Mouse (Mus musculus) kidney, embryonic 14.5 days (tissue): ENCODE data around the gene Ncan. TPM values are rescaled to one million over a fixed set of nuclear protein-coding genes. Genes with fewer than 3 reads are reported as not detected.

Experiments
- ATAC-seq: fragments of 200-750 bp; cut with Nextera tagmentation; 2 replicates; pipeline ENCODE4 v1.8.0; 2017; ENCODE audit warnings: moderate number of reproducible peaks, mild to moderate bottlenecking, moderate TSS enrichment, moderate library complexity; ENCODE audit not compliant: low FRiP score, low TSS enrichment
- H3K27ac ChIP-seq: fragments of 300-500 bp; sonication (generic); 2 replicates; pipeline ENCODE4 v1.5.1; 2014; ENCODE audit warnings: low read depth, mild to moderate bottlenecking, low read length, moderate library complexity, mixed read lengths
- H3K27me3 ChIP-seq: fragments of 300-500 bp; sonication (generic); 2 replicates; pipeline ENCODE4 v1.6.1; 2014; ENCODE audit warnings: mild to moderate bottlenecking, low read length; ENCODE audit not compliant: control insufficient read depth, insufficient read depth
- H3K36me3 ChIP-seq: fragments of 300-500 bp; sonication (generic); 2 replicates; pipeline ENCODE4 v1.6.1; 2014; ENCODE audit warnings: low read length, mixed read lengths; ENCODE audit not compliant: control insufficient read depth, insufficient read depth
- H3K4me1 ChIP-seq: fragments of 300-500 bp; sonication (generic); 2 replicates; pipeline ENCODE4 v1.6.1; 2014; ENCODE audit warnings: low read length, mixed read lengths; ENCODE audit not compliant: control insufficient read depth, insufficient read depth
- H3K4me2 ChIP-seq: fragments of 300-500 bp; sonication (generic); replicated peaks from 2 replicates; pipeline ENCODE4 v1.6.1; 2014; ENCODE audit warnings: low read depth, mild to moderate bottlenecking, low read length
- H3K4me3 ChIP-seq: fragments of 300-500 bp; sonication (generic); 2 replicates; pipeline ENCODE4 v1.5.1; 2014; ENCODE audit warnings: mild to moderate bottlenecking, low read length
- H3K9ac ChIP-seq: fragments of 300-500 bp; sonication (generic); 2 replicates; pipeline ENCODE4 v1.6.1; 2014; ENCODE audit warnings: low read depth, mild to moderate bottlenecking, low read length, moderate library complexity
- H3K9me3 ChIP-seq: fragments of 300-500 bp; sonication (generic); 2 replicates; pipeline ENCODE4 v1.6.1; 2016; ENCODE audit warnings: low read length; ENCODE audit not compliant: control insufficient read depth
- WGBS: fragments of 180-500 bp; shearing (Covaris S2); extraction: QIAGEN DNeasy Blood & Tissue Kit; methylation state at CpG from one replicate; pipeline ENCODE4 v1.1.7; 2014; 5-methylcytosine and 5-hydroxymethylcytosine counted together
- polyA plus RNA-seq: library from polyadenylated mRNA; unstranded; fragments of >200 nt; fragmentation: Nextera tagmentation; extraction: Ambion mirVana; gene quantifications from 2 replicates; pipeline ENCODE4 v1.2.1, GENCODE M21; 2014

Ncan gene
- polyA plus RNA-seq, 1 experiment from 2014 or later = 0.19 TPM

DNA sequence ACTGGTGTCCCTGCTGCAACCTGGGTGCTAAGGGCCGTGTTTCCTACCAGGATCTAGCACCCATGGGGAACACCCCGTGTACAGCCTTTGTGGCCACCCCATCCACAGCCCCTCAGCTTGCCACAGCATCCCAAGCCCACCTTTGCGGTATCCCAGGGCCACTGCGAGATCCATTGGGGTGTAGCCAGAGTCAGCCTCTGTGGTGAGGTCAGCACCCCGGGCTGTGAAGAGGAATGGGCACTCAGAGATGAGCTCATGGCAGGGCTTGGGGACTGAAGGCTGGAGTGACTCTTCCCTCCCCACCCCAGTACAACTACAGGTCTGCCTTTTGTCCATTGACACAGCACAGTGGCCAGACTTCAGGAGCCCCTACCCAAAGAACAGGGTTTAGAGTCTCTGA lies 13.4 kb upstream of the Ncan start:
- no peak for ATAC-seq
- peaks cover 37% of the 10 kb centered on the region for H3K36me3 ChIP-seq
- no peak overlapping the region for H3K4me3 ChIP-seq

DNA sequence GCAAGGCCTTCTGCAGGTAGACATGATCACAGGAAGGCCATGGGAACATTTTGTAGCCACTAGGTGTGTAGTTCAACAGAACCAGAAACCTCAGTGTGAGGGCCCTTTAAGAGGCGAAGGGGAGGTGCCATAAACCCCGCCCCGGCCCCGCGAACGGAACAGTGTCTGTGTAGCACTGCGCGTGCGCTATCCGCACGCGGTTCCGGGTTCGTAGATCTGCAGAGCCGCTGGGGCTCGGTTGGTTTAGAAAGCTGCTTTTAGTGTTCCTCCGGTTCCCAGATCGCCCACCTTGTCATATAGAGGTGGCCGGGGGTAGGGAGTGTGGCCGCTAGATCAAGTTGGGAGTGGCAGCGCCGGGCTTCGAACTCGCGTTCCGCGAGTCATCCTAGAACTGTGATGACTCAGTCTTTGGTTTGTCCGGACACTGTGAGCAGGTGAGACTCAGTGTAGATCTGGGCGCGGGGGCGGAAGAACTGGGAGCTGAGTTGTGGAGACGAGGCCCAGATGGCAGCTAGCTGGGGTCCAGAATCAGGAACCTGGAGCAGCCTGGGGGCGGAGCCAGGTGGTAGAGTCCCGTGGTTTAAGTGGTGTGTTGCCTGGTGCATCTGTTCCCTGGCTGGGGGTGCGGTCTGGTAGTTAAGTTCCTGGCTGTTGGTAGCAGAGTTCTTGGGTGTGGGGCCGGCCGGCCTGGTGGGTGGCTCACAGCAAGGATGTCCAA lies 10.7 kb upstream of the Ncan start, which contains the start of gene Nr2c2ap:
TSS of gene Nr2c2ap (plus strand) at position 168 of the 718 bp plus-strand sequence.
- peak; percentile 90 for ATAC-seq
- Histone ChIP-seq H3K4me3 (peak within 1 kb of the TSS; percentile 77), H3K9ac (peak within 1 kb of the TSS; percentile 74), H3K9me3 (no peaks in the 10 kb centered on the region), H3K27me3 (no peaks in the 10 kb centered on the region), H3K27ac (no peak within 1 kb of the TSS), H3K4me1 (0 out of 2 replicates have a peak, but pooled peaks cover 5% of the 10 kb centered on the region), H3K4me2 (peak within 1 kb of the TSS; percentile 71), H3K36me3 (peaks cover 33% of the 10 kb centered on the region)
- 1% methylated on average over 37 of the region's 37 CpGs for WGBS

More for the DNA sequence above, 13.4 kb upstream of the Ncan start:
- Histone ChIP-seq H3K4me2 (no peak overlapping the region), H3K27ac (no peak overlapping the region), H3K9ac (no peak overlapping the region), H3K4me1 (peaks cover 13% of the 10 kb centered on the region), H3K9me3 (no peaks in the 10 kb centered on the region), H3K27me3 (no peaks in the 10 kb centered on the region)
- 89% methylated on average over 5 of the region's 5 CpGs for WGBS

DNA sequence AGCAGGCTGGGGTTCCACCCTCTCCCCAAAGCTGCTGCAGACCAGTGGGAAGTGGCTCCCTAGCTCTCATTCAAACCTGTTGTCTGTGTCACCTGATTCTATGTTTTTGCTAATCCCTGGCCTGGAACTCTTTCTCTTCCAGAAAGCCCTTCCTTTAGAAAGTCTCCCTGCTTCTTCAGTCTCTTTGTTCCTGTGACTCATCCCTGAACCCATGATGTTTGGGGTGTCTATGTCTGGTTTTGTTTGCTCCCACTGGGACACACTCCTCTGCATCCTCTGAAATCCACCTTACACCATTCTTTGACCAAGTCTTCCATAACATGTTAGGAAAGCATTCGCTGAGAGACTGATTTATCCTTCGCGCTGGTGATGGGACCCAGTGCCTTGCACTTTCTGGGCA lies 9.4 kb upstream of the Ncan start:
- Histone ChIP-seq H3K4me1 (0 out of 2 replicates have a peak, but pooled peaks cover 5% of the 10 kb centered on the region), H3K27ac (no peak overlapping the region), H3K9ac (no peak overlapping the region), H3K27me3 (peaks cover under 1% of the 10 kb centered on the region; the same call in 1 of the 2 replicates), H3K36me3 (peaks cover 21% of the 10 kb centered on the region), H3K9me3 (no peaks in the 10 kb centered on the region), H3K4me3 (no peak overlapping the region), H3K4me2 (no peak overlapping the region)
- WGBS = 90% methylated on average over 3 of the region's 3 CpGs
- no peak for ATAC-seq

DNA sequence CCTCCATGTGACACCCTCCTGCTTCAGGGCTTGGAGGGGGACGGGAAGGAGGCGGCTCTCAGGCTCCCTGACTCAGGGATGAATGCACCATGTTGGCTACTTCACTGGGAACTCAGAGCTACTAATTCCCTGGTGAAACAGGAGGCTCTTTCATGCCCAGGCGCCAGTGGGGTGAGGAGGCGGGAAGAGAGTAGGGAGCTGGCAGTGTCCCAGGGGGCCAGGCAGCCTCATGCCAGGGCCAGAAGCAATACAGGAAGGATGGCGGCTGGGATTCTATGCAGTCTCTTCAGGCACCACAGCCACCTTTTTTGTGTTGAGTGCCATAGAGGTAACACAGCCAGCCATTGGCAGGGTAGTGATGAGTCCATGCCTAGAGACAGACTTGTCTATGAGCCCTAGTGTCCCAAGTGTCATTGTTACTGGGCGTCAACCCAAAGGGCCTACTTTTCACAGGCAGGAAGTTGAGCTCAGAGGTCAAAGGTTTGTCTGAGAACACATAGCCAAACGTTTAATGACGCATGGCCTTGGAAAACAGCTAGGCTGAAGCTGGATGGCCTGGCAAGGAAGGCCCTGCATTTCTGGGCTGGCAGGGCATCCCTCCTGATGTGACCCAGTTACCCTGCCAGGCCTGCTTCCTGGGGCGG lies 8.8 kb upstream of the Ncan start:
- no peak overlapping the region for H3K9ac ChIP-seq
- H3K27ac ChIP-seq = no peak overlapping the region
- H3K9me3 ChIP-seq = no peaks in the 10 kb centered on the region
- 52% methylated on average over 9 of the region's 9 CpGs for WGBS
- no peak overlapping the region for H3K4me3 ChIP-seq
- H3K27me3 ChIP-seq = peaks cover 4% of the 10 kb centered on the region; the same call in 1 of the 2 replicates
- peaks cover 15% of the 10 kb centered on the region for H3K36me3 ChIP-seq
- no peak for ATAC-seq
- H3K4me1 ChIP-seq = 0 out of 2 replicates have a peak, but pooled peaks cover 5% of the 10 kb centered on the region
- H3K4me2 ChIP-seq = no peak overlapping the region

DNA sequence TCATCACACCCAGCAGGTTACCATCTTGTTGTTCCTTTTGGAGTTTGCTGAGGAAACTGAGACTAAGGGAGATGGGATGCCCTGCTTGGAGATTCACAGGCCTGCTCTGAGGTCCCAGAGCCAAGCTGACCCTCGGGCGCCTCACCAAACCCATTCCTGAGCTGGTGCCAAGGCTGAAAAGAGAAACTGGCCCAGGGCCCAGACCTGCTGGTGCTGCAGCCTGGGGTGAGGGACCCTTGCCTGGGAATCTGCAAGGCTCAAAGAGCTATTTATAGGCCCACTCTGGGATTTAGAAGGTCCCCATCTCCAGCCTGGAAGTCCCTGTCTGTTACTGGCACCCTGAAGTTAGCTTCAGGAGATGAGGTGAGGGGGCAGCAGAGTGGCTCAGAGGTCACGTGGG lies 7.8 kb upstream of the Ncan start:
- no peaks in the 10 kb centered on the region for H3K9me3 ChIP-seq
- no peak for ATAC-seq
- H3K36me3 ChIP-seq = peaks cover 5% of the 10 kb centered on the region
- no peak overlapping the region for H3K4me2 ChIP-seq
- H3K27ac ChIP-seq = no peak overlapping the region
- H3K4me1 ChIP-seq = 0 out of 2 replicates have a peak, but pooled peaks cover 5% of the 10 kb centered on the region
- H3K27me3 ChIP-seq = peaks cover 4% of the 10 kb centered on the region; the same call in 1 of the 2 replicates
- 79% methylated on average over 3 of the region's 3 CpGs for WGBS
- no peak overlapping the region for H3K9ac ChIP-seq
- no peak overlapping the region for H3K4me3 ChIP-seq

DNA sequence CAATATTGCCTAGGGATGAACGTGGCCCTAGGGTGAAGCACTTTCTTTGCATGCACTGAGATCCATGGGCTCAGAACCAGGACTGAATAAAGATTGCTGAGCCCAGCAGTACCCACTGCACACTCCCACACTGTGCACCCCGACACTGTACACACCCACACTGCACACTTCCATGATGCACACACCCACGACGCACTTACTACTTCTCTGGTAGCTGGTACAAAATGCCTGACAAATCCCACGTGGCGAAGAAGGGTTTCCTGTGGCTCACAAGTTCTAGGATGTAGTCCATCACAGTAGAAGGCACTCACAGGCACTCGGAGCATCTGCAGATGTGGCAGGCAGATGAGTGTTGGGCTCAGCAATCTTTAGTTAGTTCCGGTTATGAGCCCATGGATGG lies 4.3 kb upstream of the Ncan start:
- no peak overlapping the region for H3K27ac ChIP-seq
- peaks cover 10% of the 10 kb centered on the region for H3K27me3 ChIP-seq
- no peak overlapping the region for H3K4me3 ChIP-seq
- no peak overlapping the region for H3K4me2 ChIP-seq
- WGBS = 62% methylated on average over 8 of the region's 8 CpGs
- H3K36me3 ChIP-seq = no peaks in the 10 kb centered on the region
- H3K9me3 ChIP-seq = no peaks in the 10 kb centered on the region
- ATAC-seq = no peak
- no peak overlapping the region for H3K9ac ChIP-seq
- no peaks in the 10 kb centered on the region for H3K4me1 ChIP-seq

DNA sequence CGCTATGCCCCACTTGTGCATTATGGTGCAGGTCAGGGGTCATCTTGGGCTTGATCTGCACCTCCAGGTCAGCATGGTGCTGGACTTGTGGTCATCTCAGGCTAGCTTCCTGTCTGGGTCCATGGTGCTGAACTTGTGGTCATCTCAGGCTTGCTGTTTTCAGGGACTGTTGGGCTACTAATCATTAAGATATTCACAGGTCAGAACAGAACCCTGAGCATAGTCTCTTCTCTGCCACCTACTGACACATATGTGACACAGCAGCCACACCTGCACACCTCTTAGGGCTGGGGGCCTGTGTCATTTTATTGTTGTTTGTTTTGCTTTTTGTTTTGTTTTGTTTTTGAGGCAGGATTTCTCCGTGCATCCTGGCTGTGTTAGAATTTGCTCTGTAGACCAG lies 2.2 kb upstream of the Ncan start:
- Histone ChIP-seq H3K27me3 (peaks cover 30% of the 10 kb centered on the region), H3K4me3 (no peak overlapping the region), H3K9me3 (no peaks in the 10 kb centered on the region), H3K9ac (no peak overlapping the region), H3K27ac (no peak overlapping the region), H3K4me1 (no peaks in the 10 kb centered on the region), H3K4me2 (no peak overlapping the region), H3K36me3 (no peaks in the 10 kb centered on the region)
- WGBS = 46% methylated on average over 2 of the region's 2 CpGs
- ATAC-seq = no peak

DNA sequence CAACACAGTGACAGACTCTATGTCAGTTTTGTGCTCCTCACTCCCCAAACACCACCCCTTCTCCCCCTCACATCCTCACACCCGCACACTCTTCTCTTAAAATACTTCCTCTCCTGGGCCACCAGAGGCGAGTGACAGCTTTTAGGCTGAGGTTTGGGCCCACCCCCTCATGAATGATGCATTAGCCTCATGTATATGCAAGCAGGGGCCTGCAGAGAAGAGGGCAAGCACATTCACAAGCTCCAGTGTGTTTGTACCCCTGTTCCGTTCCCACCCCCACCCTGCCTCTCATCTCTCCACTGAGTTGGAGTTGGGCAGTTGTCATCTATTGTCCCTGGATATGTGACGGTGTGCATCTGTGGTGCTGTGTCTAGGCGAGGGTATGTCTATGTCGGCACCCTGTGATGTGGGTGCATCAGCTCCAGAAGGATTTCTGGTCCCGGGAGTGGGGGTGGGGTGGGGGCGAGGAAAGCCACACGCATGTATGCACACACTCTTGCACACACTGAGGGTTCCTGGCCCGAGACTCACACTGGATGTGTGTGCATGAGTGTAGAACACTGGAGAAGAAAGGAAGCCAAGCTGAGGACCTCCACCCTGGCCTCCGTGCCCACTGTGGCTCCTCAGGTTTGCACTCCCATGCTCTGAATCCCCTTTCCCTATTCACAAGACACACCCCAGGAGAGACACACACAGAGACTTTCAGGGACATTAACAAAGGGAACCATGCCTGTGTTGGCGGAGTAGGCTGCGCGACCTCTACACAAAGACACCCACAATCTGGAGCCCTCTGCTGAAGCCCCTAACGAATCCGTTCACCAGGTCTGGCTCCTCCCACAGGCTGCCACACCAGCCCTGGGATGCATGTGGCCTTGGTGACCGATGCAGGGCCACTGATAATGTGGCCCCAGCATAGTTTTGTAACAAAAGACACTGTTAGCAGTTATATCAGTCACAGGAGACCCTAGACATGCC lies 1.7 kb downstream of the Ncan start:
- no peaks in the 10 kb centered on the region for H3K4me1 ChIP-seq
- WGBS = 12% methylated on average over 17 of the region's 17 CpGs
- ATAC-seq = no peak
- H3K36me3 ChIP-seq = no peaks in the 10 kb centered on the region
- H3K9me3 ChIP-seq = no peaks in the 10 kb centered on the region
- H3K4me2 ChIP-seq = no peak overlapping the region
- no peak overlapping the region for H3K4me3 ChIP-seq
- H3K27me3 ChIP-seq = peaks cover 51% of the 10 kb centered on the region
- H3K9ac ChIP-seq = no peak overlapping the region
- no peak overlapping the region for H3K27ac ChIP-seq
